In genomic region chr12:87198792-87199191, GRCm38 (mm10) we compare ENCODE assay signal across 1 mouse cellular context.
TF ChIP-seq lines count a peak whose summit lies in the region.

No protein-coding gene starts in this region.

TF ChIP-seq in MEL, 35 proteins besides CTCF, POLR2A, EP300 and RAD21 (continued from another document):
- TF ChIP-seq JUND (IDR thresholded peaks at IDR 0.05; ENCODE audit: low read depth, low read length) (no peak), BHLHE40 (IDR thresholded peaks at IDR 0.05; ENCODE audit: borderline replicate concordance, low read depth, low read length) (no peak), GATA1 (IDR thresholded peaks at IDR 0.05; ENCODE audit: low read depth, low read length) (no peak), ELF1 (IDR thresholded peaks at IDR 0.05; ENCODE audit: low read depth, low read length) (no peak), MYB (IDR thresholded peaks at IDR 0.05; ENCODE audit: low read depth, low read length) (no peak), CHD2 (IDR thresholded peaks at IDR 0.05; ENCODE audit: low read length) (no peak), ZKSCAN1 (IDR thresholded peaks at IDR 0.05; ENCODE audit: low read depth, low read length) (no peak), E2F4 (IDR thresholded peaks at IDR 0.05; ENCODE audit: borderline replicate concordance, low read depth, low read length) (no peak), MAX (IDR thresholded peaks at IDR 0.05; ENCODE audit: low read length) (no peak)
